Mouse (Mus musculus) gastrocnemius, postnatal 14 days (tissue): ENCODE measurements around the gene Pcgf3. TPM values are rescaled to one million over a fixed set of nuclear protein-coding genes. Genes with fewer than 3 reads are reported as not detected.
"Not testable (repeated sequence)": the region's sequence is repeated elsewhere in the genome, so short reads cannot be mapped to it uniquely, and the experiment has no call there.

Source experiments
- DNase-seq: peaks from one replicate; pipeline ENCODE4 v3.0.0; 2021; ENCODE audit warnings: mixed read lengths
- intact Hi-C: fragments of 180-260 bp; cut with DNase I; formaldehyde crosslinking; loops from one replicate; pipeline ENCODE4 v1.15.1; 2025; ENCODE audit warnings: low total_unique reads
- total RNA-seq, 2 experiments: library from RNA; stranded (reverse); gene quantifications; 2 replicates each; pipeline ENCODE4 v1.2.3; 2021

Pcgf3 gene
- total RNA-seq, 2 experiments from 2014 or later: 40.5 to 46.2 TPM

DNA sequence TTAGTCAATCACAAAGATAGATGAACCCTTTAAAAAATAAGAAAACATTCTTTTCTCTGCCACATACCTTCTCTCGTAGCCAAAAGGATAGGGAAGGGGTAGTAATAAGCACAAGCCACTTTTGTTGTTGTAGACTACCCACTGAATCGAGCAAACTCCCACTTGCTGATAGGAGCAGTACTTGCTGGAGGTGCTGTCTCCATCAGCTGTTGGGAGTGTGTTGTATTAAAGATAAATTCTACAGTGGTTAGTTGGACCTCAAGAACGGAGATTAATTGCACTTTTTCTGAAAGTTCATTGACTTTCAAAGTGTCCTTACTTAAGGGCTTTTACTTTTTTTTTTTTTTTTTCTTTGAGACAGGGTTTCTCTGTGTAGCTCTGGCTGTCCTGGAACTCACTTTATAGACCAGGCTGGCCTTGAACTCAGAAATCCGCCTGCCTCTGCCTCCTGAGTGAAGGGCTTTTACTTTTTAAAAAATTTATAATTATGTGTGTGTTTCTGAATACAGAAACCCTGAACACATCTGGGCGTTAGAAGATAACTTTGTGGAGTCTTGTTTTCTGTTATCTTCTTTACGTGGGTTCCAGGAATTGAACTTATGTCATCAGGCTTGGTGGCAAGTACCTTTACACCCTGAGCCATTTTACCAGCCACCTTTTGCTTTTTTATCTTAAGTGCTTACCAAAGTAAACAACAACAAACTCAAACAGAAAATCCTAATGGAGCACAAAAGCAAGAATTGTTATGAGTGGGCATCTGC lies 4.3 kb downstream of the Pcgf3 start:
- intact Hi-C loops: no loop called here
- DNase-seq: no peak

DNA sequence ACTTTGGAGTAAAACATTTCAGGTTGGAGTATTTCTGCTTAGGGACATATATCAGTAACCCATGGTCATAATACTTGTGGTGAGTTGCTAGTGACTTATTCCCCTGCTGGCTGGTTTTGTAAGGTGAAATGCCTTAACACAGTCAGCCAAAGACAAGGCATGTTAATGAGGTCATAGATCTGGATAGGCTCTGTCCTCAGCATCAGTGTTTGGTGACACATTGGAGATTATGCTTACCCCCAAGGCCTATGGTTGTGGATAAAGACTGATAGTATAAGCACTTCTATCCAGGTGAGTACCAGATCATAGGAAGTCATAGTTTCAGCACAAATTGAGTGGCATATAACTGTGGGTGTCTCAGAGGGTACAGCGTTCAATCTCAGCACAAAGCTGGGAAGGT lies 5.6 kb downstream of the Pcgf3 start:
- DNase-seq: no peak
- intact Hi-C loops: no loop called here

DNA sequence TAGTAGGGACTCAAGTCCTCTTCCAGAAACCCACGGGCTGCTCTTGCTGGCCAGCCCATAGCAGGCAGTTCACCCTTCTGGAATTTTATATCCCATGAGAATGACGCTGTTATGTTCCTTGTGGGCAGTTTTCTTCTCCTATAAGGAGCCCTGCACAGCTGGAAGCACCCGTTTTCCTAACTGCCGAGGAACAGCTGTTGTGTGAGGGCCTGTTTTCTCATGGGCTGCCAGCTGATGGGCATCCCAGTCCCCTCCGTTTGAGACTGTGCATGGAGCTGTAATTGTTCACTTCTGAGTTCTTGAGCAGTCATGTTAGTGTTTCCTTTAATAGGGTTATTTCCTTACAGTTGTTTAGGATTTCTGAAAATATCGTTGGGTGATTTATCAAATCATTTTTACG lies 8.6 kb downstream of the Pcgf3 start:
- intact Hi-C loops: no loop called here
- no peak for DNase-seq

DNA sequence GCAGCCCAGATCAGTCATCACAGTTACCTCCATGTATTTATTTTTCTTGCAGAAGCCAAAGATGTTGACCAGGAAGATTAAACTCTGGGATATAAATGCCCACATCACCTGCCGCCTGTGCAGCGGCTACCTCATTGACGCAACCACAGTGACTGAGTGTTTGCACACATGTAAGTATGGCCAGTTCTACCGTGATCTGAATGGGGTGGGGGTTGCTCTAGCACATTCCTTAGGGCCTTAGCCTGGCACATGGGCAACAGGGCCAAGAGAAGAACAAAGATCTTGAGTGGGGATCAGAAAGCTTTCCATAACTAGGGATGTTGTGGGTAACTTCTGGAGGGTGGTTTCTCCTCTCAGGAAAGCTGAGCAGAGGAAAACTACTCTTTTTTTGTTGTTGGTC lies 12.7 kb downstream of the Pcgf3 start:
- no peak for DNase-seq
- intact Hi-C loops: no loop called here

DNA sequence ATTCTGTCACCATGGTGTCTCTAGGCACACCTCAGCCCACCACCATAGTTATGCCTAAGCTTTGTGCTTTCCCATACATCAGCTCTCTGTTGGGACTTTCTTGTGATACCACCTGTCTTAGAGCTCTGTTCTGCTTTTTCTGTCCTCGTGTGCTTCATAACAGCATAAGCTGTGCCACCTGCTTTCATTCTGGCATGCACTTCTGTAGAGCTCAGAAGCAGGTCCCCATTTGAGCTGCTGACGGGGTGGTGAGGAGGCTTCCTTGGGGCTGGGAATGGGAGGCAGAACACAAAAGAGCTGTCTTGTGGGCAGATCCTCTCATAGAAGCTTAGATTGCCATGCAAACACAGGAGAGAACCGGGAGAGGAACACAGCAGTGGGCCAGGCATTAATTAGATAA lies 14.9 kb downstream of the Pcgf3 start:
- DNase-seq: no peak
- intact Hi-C loops: no loop called here

DNA sequence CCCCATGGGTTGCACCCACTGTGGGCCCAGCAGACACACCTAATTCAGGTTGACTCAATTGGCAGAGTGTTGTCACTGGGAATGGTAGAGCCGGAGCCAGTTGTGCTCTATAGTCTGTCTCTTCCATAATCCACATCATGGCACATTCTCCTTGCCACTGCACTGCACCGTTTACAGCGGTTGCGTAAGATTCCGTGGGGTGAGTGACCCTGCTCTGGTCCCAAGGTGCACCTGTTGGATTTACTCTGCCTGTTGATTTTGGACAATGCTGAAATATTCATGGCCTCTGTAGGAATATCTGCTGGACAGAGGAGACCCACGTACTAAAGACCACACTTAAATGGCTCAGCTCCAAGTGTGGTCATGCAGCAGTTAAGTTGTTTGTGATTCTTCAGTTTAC lies 22.0 kb downstream of the Pcgf3 start:
- intact Hi-C loops: no loop called here

DNA sequence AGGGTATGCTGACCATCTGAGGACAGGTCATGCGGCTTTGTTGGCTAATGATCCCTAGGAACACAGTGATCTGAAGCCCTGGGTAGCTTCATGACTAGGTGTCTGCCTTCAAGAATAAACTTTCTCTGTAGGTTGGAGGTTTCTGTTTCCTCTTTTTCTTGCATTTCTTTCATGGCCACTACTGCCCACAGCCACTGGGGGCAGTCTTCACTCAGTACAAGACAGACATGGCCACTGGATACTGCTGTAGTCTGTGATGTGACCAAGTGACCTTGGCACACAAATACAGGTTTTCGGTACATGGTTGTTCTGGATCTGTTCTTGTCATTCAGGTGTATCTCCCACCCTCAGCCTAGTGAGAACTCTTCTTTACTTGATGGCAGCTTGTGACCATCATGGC lies 24.2 kb downstream of the Pcgf3 start:
- intact Hi-C loops: no loop called here
- no peak for DNase-seq

More for the DNA sequence above, 22.0 kb downstream of the Pcgf3 start:
- DNase-seq: no peak

DNA sequence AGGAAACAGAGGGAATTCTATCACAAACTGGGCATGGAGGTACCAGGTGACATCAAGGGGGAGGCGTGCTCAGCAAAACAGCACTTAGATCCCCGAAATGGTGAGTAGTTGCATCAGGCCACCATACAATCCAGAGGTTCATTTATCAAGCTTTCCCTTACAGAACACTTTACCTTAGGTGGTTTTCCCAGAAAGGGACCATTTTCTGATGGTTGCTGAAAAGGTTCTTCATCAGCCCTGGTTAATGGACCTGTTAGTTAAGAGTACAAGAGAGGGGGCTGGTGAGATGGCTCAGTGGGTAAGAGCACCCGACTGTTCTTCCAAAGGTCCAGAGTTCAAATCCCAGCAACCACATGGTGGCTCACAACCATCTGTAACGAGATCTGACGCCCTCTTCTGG lies 25.1 kb downstream of the Pcgf3 start:
- intact Hi-C loops, DNase-seq: not testable (repeated sequence)

DNA sequence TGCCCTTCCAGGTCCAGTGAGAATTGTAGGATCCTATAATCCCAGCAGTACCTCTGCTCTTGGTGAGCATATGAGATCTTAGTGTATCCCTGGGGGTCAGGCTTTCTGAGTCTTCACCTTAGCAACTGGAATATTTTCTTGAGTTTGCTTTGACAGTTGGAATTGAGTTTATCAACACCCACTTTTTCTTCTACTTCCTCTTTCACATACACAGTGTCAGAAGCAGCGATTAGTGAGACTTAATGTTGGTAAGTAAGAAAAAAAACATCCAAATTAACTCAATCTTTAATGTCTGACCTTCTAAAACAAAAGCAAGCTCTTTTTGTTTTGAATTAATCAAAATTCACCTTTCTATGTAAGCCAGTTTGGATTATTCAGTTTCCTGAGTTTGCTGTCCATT lies 40.5 kb downstream of the Pcgf3 start:
- intact Hi-C loops: no loop called here
- no peak for DNase-seq

DNA sequence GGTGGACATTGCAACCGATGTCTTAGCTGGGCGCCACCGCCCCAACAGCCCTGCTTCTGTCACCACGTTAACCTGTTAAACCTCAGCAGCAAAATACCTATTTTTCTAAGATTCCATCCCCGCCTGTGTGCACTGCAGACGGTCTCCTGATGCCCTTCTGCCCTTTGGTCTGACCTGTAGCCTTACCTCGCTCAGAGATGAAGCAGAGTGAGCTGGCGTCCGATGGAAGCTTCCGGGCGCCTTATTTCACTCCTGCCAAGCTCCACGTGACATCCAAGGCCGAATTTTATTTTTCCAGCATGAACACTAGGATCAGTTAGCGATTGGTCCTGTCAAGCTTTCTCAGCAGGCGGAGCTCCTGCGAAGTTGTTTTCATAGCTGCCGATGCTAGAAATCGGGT lies 41.3 kb downstream of the Pcgf3 start:
- no peak for DNase-seq
- intact Hi-C loops: no loop called here

DNA sequence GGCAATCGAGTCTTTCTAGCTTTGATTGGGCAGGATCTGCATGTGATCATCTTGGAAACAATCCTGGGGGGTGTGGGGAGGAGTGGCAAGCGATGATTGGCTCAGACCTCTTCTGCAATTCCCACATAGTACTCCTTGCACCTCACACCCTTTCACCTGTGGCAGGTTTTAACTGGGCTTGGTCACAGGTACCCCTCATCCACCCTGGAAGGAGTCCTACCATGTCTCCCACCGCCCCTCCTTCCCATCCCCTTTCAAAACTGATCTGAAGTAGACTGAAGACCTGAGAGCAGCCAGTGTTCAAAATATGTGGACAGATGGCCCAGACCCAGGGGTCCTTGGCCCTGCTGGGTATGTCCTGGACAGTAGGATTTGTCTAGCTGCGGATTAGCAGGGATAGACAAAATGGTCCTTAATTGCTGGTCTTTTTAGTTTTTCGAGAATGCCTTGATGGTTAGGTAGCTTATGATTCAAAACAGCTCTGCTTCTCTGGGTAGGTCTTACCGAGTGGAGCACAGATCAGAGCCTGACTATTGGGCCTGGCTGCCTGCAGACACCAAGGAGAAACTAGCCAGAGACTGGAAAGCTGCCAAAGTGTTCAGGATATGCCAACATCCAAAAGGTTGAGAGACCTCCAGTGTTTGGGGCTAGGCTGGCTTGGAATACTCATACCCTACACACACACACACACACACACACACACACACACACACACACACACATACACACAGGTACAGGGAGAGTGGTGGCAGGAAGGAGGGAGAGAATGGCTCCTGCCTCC lies 54.7 kb downstream of the Pcgf3 start:
- no peak for DNase-seq
- intact Hi-C loops: no loop called here

DNA sequence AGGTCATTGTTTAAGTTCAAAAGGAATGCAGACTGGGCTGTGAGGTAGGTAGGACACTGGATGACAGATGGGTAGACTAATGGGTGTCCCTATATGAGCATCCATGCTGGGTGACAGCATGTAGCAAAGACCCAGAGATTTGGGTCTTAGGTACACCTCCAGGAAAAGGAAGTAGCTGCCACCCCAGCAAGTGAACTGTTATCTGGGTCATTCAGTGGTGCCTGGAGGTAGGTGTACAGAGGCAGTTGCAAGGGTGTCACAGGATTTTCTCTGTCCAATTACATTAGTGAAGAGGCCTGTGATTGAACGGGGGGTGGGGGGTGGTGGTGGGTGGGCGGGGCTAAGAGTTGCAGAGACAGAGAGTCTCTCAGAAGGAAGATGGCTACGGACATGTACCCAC lies 55.6 kb downstream of the Pcgf3 start:
- intact Hi-C loops: no loop called here
- no peak for DNase-seq

DNA sequence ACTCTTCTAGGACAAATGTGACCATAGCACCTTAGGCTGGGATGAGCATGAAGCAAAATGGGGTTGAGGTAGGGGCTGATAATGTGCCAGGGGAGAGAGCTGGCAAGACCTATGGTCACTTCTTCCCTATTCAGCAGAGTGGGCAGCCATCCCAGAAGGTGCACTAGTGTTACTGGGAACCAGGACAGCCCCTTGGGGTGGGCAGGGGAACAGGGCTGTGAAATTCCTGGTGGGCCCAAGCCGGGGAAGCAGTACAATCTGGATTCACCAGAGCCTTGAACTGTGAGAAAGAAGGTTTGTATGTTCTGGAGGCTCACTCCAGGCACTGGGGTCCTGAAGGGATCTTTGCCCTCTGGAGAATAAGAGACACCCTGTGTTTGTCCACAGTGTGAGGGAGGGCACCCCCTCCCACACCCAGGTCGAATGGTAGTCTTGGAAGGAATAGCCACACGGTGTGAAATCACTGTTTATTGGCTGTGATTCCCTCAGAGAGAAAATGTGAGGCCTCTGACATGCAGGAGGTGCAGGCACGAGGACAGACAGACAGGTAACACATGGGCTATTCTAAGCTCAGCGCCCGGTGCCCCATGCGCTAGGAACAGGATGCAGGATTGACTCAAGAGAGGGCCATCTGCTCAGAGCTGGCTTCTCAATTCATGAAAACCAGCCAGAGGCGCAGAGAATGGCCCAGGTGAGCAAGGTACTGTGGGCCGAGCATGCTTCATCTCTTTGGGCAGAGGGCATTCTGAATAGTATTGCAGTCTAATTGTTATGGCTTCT lies 57.3 kb downstream of the Pcgf3 start:
- DNase-seq: no peak
- intact Hi-C loops: no loop called here

DNA sequence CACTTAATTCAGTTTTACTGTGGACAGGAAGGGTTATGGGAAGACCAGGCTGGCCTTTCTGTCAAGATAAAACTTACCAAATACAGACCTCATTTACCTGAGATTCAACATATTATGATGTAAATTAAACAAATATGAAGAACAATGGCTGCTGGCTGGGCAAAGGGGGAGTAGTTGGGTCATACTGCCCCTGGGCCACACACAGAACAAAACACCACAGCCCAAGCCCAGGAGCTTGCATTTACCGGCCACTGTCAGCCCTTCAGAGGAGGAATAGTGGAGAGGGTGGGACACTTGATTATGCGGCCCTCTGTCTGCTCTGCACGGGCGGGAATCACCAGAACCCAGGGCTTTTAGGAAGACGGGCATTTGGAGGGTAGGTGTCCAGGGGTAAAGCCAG lies 57.9 kb downstream of the Pcgf3 start:
- no peak for DNase-seq
- intact Hi-C loops: no loop called here

DNA sequence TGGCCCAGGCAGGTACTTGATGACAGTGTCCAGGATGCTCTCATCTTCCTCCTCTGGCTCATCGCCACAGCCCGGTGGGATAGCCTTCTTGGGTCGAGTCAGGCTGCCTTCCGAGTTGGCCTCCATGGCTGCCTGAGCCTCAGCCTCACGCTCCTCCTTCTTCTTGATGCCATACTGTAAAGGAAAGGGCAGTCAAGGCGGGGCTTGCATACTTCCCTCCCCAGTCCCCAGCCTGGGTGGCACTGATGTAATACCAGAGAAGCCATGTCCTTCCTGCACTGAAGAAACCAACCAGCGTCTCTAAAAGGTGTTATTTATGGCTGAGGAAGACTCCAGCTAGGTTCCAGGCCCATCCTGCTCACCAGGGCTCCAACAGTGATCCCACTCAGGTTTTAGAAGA lies 59.1 kb downstream of the Pcgf3 start:
- intact Hi-C loops: no loop called here

DNA sequence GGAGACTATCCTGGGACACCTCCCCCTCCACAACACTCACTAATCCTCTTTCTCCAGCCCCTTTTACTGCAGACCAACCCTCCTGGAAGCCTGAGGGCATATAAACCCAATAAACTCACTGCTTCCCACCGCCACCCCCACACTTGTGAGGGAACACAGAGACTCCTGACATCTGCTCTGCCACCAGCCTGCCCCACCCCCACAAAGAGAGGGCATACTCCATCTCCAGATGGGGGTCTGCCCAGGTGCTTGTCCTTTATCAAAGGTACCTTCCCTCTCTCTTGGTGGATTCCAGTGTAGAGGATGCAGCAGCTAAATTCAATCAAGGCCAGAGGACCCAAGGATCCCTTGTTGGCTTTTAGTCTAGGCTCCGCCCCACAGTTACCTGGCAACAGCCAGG lies 60.0 kb downstream of the Pcgf3 start:
- DNase-seq: no peak
- intact Hi-C loops: no loop called here

More for the DNA sequence above, 59.1 kb downstream of the Pcgf3 start:
- no peak for DNase-seq

DNA sequence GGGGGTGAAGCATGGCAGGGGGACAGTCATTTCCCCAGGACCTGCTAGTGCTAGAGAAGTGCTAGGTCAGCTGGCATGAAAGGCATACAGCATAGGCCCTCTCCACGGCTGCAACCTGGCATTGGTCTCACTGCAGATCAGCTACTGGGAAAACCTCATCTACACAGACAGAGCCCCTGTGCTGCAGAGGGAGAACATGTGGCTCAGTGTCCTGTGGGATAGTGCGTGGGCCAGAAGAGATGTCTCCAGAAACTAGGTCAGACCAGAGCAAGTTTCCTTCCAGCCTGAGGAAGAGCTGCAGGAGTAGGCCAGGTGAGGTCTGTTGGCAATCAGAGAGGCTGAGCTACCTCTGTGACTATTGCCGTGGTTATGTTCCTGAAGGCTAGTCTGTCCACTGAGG lies 60.9 kb downstream of the Pcgf3 start:
- intact Hi-C loops: no loop called here
- DNase-seq: no peak

DNA sequence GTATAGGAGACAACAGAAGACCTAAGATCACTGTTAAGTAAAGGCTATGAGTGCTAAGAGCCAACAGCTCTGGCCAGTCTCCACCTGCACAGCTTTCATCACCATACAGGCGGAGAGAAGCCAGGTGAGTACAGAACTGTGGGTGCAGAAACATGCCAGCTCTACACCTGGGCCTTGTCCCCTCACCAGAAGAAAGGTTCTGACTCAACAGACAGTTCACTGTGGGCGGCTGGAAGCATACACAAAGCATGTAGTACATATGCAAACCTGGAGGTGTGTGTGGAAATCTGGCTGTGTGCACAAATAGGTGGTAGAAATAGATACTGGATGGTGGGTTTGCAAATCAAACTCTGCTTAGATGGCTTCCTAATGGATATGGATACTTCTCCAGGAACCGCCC lies 61.6 kb downstream of the Pcgf3 start:
- DNase-seq: no peak
- intact Hi-C loops: no loop called here

DNA sequence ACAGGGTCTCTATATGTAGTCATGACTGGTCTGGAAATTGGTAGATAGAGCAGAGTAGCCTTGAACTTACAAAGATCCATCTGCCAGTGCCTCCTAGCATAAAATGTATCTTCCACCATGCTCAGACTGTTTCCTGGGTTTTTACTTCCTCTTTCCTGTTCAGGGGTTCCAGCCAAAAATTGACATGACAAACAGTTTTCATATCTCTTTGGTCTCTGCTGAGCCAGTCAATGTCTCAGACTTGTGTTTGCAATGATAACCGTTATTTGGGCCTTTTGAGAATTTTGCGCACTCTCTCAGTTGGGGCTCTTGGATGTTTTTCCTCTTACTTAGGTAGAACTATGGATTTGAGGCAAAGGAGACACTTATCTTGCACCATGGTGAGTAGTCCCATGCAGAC lies 73.2 kb downstream of the Pcgf3 start:
- intact Hi-C loops: no loop called here
- DNase-seq: no peak

DNA sequence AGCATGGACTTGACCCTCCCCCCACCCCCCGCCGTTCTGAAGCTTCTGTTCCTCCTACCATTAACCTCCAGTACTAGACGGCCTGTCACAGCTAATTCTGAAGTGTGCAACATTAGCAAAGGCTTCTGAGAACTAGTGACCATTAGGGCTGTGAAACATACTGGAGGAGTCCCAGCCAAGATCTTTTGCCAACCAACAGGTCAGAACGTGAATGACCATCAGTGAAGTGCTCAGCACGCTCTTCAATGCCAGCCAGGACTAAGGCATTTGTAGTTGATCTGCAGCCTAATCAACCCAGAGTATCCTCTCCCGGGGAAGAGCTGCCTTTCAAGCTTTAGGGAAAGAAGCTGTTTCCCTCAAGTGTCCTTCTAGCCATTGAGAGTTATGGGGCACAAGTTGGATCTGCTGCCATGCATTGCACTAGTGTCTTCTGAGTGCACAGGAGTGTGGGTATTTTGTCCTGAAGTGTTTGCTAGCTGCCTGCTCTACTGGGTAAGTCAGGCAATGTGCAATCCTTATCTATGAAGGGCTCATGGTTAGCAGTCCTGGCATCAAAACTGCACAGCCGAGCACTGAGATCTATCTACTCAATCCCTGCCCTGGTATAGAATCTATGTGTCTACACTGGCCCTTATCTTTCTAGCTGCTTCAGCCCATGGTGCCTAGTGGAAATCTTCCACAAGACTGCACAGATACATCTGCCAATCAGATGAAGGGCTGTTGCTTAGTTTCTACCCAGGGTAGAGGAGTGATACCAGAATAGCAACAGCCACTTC lies 82.7 kb downstream of the Pcgf3 start:
- intact Hi-C loops: no loop called here
- DNase-seq: no peak
